Mouse (Mus musculus): Measurements from ENCODE around the gene Nfyc. TPM values are rescaled to one million over a fixed set of nuclear protein-coding genes. Genes with fewer than 3 reads are reported as not detected.

Gene Nfyc
- polyA plus RNA-seq, 1 experiment from 2014 or later: 95.9 TPM

DNA sequence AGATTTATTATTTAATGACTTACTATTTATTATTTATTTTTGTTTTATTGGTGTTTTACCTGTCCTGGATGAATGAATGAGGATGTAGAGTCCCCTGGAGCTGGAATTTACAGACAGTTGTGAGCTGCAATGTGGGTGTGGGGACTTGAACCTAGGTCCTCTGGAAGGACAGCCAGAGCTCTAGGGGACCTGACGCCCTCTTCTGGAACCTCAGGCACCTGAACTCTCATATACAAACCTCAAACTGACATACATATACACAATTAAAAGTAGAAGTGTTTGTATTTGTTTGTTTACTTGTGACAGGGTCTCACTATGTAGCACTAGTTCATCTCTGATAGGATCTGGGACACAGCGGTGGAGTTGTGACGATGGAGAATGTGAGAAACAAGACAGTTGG lies 10.0 kb upstream of the Nfyc start:
- ATAC-seq (ENCODE audit: low FRiP score) (no peak), DNase-seq (ENCODE audit: low spot score) (no peak)
- no peaks in the 10 kb centered on the region for H3K9me3 ChIP-seq (ENCODE audit: control insufficient read depth, low read length)
- no peak overlapping the region for H3K9ac ChIP-seq
- H3K27ac ChIP-seq: no peak overlapping the region
- H3K4me3 ChIP-seq (replicated peaks; ENCODE audit: low read length): no peak overlapping the region
- H3K4me1 ChIP-seq (replicated peaks; ENCODE audit: control insufficient read depth, insufficient read depth, low read length): no peaks in the 10 kb centered on the region
- H3K36me3 ChIP-seq (replicated peaks; ENCODE audit: control insufficient read depth, insufficient read depth): no peaks in the 10 kb centered on the region
- no peaks in the 10 kb centered on the region for H3K27me3 ChIP-seq (ENCODE audit: control insufficient read depth, insufficient read depth, low read length)
- no peak overlapping the region for H3K4me2 ChIP-seq (replicated peaks)
- WGBS: 87% methylated on average over 3 of the region's 3 CpGs

DNA sequence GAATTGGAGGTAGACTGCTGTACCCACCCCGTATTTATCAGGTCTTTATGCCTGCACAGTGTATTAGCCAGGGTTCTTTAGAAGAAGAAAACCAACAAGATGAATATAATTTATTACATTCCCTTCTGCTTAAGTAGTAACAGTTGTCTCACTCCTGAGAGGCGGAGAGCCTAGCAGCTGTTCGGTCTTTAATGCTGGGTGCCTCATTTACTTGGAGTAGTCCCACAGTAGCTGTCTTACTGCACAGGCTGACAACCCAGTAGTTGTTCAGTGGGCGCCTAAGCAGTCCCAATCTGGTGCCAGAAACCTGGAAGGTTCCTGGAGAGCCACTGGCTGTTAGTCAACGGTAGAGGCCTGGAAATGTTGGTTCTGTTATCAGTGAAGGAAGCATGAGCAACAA lies 605 bp downstream of the Nfyc start:
- no peaks in the 10 kb centered on the region for H3K9me3 ChIP-seq (ENCODE audit: control insufficient read depth, low read length)
- no peak overlapping the region for H3K27ac ChIP-seq
- DNase-seq (ENCODE audit: low spot score) (no peak), ATAC-seq (ENCODE audit: low FRiP score) (no peak)
- no peak overlapping the region for H3K4me3 ChIP-seq (replicated peaks; ENCODE audit: low read length)
- H3K36me3 ChIP-seq (replicated peaks; ENCODE audit: control insufficient read depth, insufficient read depth): no peaks in the 10 kb centered on the region
- H3K27me3 ChIP-seq (ENCODE audit: control insufficient read depth, insufficient read depth, low read length): no peaks in the 10 kb centered on the region
- H3K4me1 ChIP-seq (replicated peaks; ENCODE audit: control insufficient read depth, insufficient read depth, low read length): no peaks in the 10 kb centered on the region
- 78% methylated on average over 5 of the region's 5 CpGs for WGBS
- no peak overlapping the region for H3K9ac ChIP-seq
- H3K4me2 ChIP-seq (replicated peaks): no peak overlapping the region

GRCm38 (mm10) chr4:120826418-120826817 lies 5.0 kb downstream of the Nfyc start:
- no peaks in the 10 kb centered on the region for H3K27me3 ChIP-seq (ENCODE audit: control insufficient read depth, insufficient read depth, low read length)
- DNase-seq (ENCODE audit: low spot score) (no peak), ATAC-seq (ENCODE audit: low FRiP score) (no peak)
- peak overlapping the region; percentile 90; the same call in 1 of the 2 replicates for H3K4me3 ChIP-seq (replicated peaks; ENCODE audit: low read length)
- WGBS: 91% methylated on average over 6 of the region's 6 CpGs
- H3K9me3 ChIP-seq (ENCODE audit: control insufficient read depth, low read length): no peaks in the 10 kb centered on the region
- H3K4me2 ChIP-seq (replicated peaks): peak overlapping the region; percentile 58; the same call in 1 of the 2 replicates
- no peaks in the 10 kb centered on the region for H3K36me3 ChIP-seq (replicated peaks; ENCODE audit: control insufficient read depth, insufficient read depth)
- no peak overlapping the region; the same call in 1 of the 2 replicates for H3K9ac ChIP-seq
- peak overlapping the region; percentile 100 for H3K27ac ChIP-seq
- H3K4me1 ChIP-seq (replicated peaks; ENCODE audit: control insufficient read depth, insufficient read depth, low read length): peaks cover 13% of the 10 kb centered on the region

DNA sequence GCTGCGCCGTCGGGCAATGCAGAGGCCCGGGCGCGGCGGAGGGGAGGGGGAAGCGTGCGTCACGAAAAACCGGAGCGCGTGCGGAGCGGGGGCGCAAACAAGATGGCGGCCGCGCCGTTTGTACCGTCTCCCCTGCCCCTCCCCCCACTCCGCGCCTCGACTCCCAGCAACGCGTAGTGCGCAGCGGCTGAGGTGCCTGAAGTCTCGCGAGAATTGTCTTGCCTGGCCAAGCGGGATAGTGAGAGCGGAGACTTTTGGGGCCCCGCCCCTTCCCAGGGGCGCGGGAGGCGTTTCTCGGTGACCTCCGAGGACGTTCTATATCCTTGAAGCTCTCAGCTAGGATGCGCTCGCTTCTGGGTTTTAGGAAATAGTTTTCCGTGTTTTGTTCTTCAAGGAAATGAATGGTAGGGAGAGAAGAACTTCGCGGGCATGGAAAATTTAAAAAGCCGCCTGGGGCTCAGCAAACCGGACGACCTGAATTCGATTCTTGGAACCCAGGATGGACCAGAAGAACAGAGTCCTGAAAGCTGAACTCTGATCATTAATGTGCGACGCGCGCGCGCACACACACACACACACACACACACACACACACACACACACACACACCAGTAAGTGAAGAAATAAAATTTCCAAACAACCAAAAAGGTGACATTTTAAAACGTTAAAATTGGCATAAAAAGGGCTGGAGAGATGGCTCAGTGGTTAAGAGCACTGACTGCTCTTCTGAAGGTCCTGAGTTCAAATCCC lies 5.6 kb downstream of the Nfyc start:
- H3K4me1 ChIP-seq (replicated peaks; ENCODE audit: control insufficient read depth, insufficient read depth, low read length): peaks cover 13% of the 10 kb centered on the region
- H3K4me2 ChIP-seq (replicated peaks): peak overlapping the region; percentile 58
- H3K36me3 ChIP-seq (replicated peaks; ENCODE audit: control insufficient read depth, insufficient read depth): no peaks in the 10 kb centered on the region
- peak overlapping the region; percentile 90 for H3K4me3 ChIP-seq (replicated peaks; ENCODE audit: low read length)
- peak; percentile 96 for ATAC-seq (ENCODE audit: low FRiP score)
- H3K9me3 ChIP-seq (ENCODE audit: control insufficient read depth, low read length): no peaks in the 10 kb centered on the region
- peak; percentile 99 for DNase-seq (ENCODE audit: low spot score)
- under 1% methylated on average over 44 of the region's 55 CpGs for WGBS
- no peaks in the 10 kb centered on the region for H3K27me3 ChIP-seq (ENCODE audit: control insufficient read depth, insufficient read depth, low read length)
- H3K9ac ChIP-seq: peak overlapping the region; percentile 100
- H3K27ac ChIP-seq: peak overlapping the region; percentile 100

- WGBS: under 1% methylated on average over 36 of the region's 53 CpGs
Measured at GRCm38 (mm10) chr4:120825100-120825553, 6.2 kb downstream of the Nfyc start.

GRCm38 (mm10) chr4:120822191-120822911 lies 9.0 kb downstream of the Nfyc start:
- no peaks in the 10 kb centered on the region for H3K9me3 ChIP-seq (ENCODE audit: control insufficient read depth, low read length)
- H3K9ac ChIP-seq: no peak overlapping the region
- no peak for ATAC-seq (ENCODE audit: low FRiP score)
- peaks cover 13% of the 10 kb centered on the region for H3K4me1 ChIP-seq (replicated peaks; ENCODE audit: control insufficient read depth, insufficient read depth, low read length)
- no peak overlapping the region for H3K4me2 ChIP-seq (replicated peaks)
- no peaks in the 10 kb centered on the region for H3K36me3 ChIP-seq (replicated peaks; ENCODE audit: control insufficient read depth, insufficient read depth)
- H3K27ac ChIP-seq: no peak overlapping the region
- no peak for DNase-seq (ENCODE audit: low spot score)
- 92% methylated on average over 2 of the region's 2 CpGs for WGBS
- no peaks in the 10 kb centered on the region for H3K27me3 ChIP-seq (ENCODE audit: control insufficient read depth, insufficient read depth, low read length)
- no peak overlapping the region for H3K4me3 ChIP-seq (replicated peaks; ENCODE audit: low read length)

More at GRCm38 (mm10) chr4:120825100-120825553, 6.2 kb downstream of the Nfyc start:
- Histone ChIP-seq H3K9ac (peak overlapping the region; percentile 100), H3K4me1 (replicated peaks; ENCODE audit: control insufficient read depth, insufficient read depth, low read length) (peaks cover 13% of the 10 kb centered on the region), H3K4me3 (replicated peaks; ENCODE audit: low read length) (peak overlapping the region; percentile 90), H3K36me3 (replicated peaks; ENCODE audit: control insufficient read depth, insufficient read depth) (no peaks in the 10 kb centered on the region), H3K9me3 (ENCODE audit: control insufficient read depth, low read length) (no peaks in the 10 kb centered on the region), H3K4me2 (replicated peaks) (peak overlapping the region; percentile 58), H3K27ac (peak overlapping the region; percentile 100), H3K27me3 (ENCODE audit: control insufficient read depth, insufficient read depth, low read length) (no peaks in the 10 kb centered on the region)
- ATAC-seq (ENCODE audit: low FRiP score): peak; percentile 95
- peak; percentile 93 for DNase-seq (ENCODE audit: low spot score)

GRCm38 (mm10) chr4:120819871-120820270 lies 11.5 kb downstream of the Nfyc start:
- no peak for ATAC-seq (ENCODE audit: low FRiP score)
- H3K27ac ChIP-seq: no peak overlapping the region

DNA sequence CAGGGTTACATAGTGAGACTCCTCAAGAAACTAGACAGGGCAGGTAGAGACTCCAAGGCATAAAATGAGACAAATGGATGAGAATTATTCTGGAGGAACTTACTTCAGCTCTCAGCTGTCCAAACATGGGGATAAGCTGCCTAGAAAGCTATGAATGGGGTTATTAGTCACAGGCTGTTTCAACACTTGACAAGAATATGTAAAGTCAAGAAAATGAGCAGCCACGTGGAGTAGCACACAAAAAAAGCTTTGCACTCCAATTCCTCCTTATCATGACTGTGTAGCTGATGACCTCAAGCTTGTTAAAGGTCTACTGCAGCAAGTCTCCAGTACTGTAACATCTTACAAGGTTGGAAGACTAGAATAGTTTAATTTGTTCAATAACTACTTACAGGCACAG lies 12.1 kb downstream of the Nfyc start:
- 62% methylated on average over 1 of the region's 1 CpGs for WGBS
- no peaks in the 10 kb centered on the region for H3K9me3 ChIP-seq (ENCODE audit: control insufficient read depth, low read length)

More at GRCm38 (mm10) chr4:120819871-120820270, 11.5 kb downstream of the Nfyc start:
- DNase-seq (ENCODE audit: low spot score): no peak
- no peaks in the 10 kb centered on the region for H3K36me3 ChIP-seq (replicated peaks; ENCODE audit: control insufficient read depth, insufficient read depth)
- no peaks in the 10 kb centered on the region for H3K27me3 ChIP-seq (ENCODE audit: control insufficient read depth, insufficient read depth, low read length)
- no peak overlapping the region for H3K9ac ChIP-seq
- H3K4me3 ChIP-seq (replicated peaks; ENCODE audit: low read length): no peak overlapping the region
- WGBS: 97% methylated on average over 2 of the region's 2 CpGs
- no peak overlapping the region for H3K4me2 ChIP-seq (replicated peaks)
- H3K9me3 ChIP-seq (ENCODE audit: control insufficient read depth, low read length): no peaks in the 10 kb centered on the region
- peaks cover 19% of the 10 kb centered on the region for H3K4me1 ChIP-seq (replicated peaks; ENCODE audit: control insufficient read depth, insufficient read depth, low read length)

GRCm38 (mm10) chr4:120817951-120818350 lies 13.4 kb downstream of the Nfyc start:
- Histone ChIP-seq H3K9ac (no peak overlapping the region), H3K4me2 (replicated peaks) (no peak overlapping the region), H3K9me3 (ENCODE audit: control insufficient read depth, low read length) (no peaks in the 10 kb centered on the region), H3K4me1 (replicated peaks; ENCODE audit: control insufficient read depth, insufficient read depth, low read length) (peaks cover 25% of the 10 kb centered on the region), H3K27me3 (ENCODE audit: control insufficient read depth, insufficient read depth, low read length) (no peaks in the 10 kb centered on the region), H3K27ac (no peak overlapping the region), H3K36me3 (replicated peaks; ENCODE audit: control insufficient read depth, insufficient read depth) (no peaks in the 10 kb centered on the region), H3K4me3 (replicated peaks; ENCODE audit: low read length) (no peak overlapping the region)
- WGBS: 89% methylated on average over 2 of the region's 2 CpGs
- DNase-seq (ENCODE audit: low spot score) (no peak), ATAC-seq (ENCODE audit: low FRiP score) (no peak)

More for the DNA sequence above, 12.1 kb downstream of the Nfyc start:
- H3K4me3 ChIP-seq (replicated peaks; ENCODE audit: low read length): no peak overlapping the region
- no peak overlapping the region for H3K9ac ChIP-seq
- DNase-seq (ENCODE audit: low spot score) (no peak), ATAC-seq (ENCODE audit: low FRiP score) (no peak)
- peaks cover 21% of the 10 kb centered on the region for H3K4me1 ChIP-seq (replicated peaks; ENCODE audit: control insufficient read depth, insufficient read depth, low read length)
- H3K36me3 ChIP-seq (replicated peaks; ENCODE audit: control insufficient read depth, insufficient read depth): no peaks in the 10 kb centered on the region
- H3K4me2 ChIP-seq (replicated peaks): no peak overlapping the region
- H3K27me3 ChIP-seq (ENCODE audit: control insufficient read depth, insufficient read depth, low read length): no peaks in the 10 kb centered on the region
- no peak overlapping the region for H3K27ac ChIP-seq

Measured in hindbrain, embryonic 14.5 days (tissue).